Mouse (Mus musculus) brain, embryonic 14.5 days (tissue): Measurements from ENCODE around the gene Eif2d. TPM values are rescaled to one million over a fixed set of nuclear protein-coding genes. Genes with fewer than 3 reads are reported as not detected.

ENCODE experiments used
- DNase-seq: peaks from one replicate; pipeline ENCODE4 v3.0.0-alpha.2; 2011; ENCODE audit warnings: low read depth
- CTCF ChIP-seq: fragments of 200-500 bp; IDR thresholded peaks from 2 replicates; pipeline ENCODE4 v1.5.1; 2012; ENCODE audit warnings: inconsistent platforms, mild to moderate bottlenecking, moderate library complexity, borderline replicate concordance; ENCODE audit not compliant: insufficient read depth, insufficient read length; ENCODE audit errors: extremely low read depth
- POLR2A ChIP-seq: fragments of 200-500 bp; IDR thresholded peaks from 2 replicates; pipeline ENCODE4 v1.6.1; 2012; ENCODE audit warnings: mild to moderate bottlenecking, inconsistent platforms, borderline replicate concordance; ENCODE audit not compliant: poor library complexity, insufficient read depth, insufficient read length, severe bottlenecking; ENCODE audit errors: extremely low read depth
- polyA plus RNA-seq: library from polyadenylated mRNA; depleted of rRNA; stranded (reverse); fragments of >200 nt; gene quantifications from 2 replicates; pipeline ENCODE4 v1.2.3, GENCODE M21; 2012; rRNA removed

The Eif2d gene
- polyA plus RNA-seq, result 53.0 and 69.8 TPM in 2 replicates

- DNase-seq, result peak; percentile 95
- TF ChIP-seq CTCF (no peak), POLR2A (peak; percentile 51; the same call in 1 of the 2 replicates)
These were observed at the start of gene Eif2d for GRCm38 (mm10) chr1:131153018-131153629. TSS of gene Eif2d (plus strand) at chr1:131153181.

GRCm38 (mm10) chr1:131103776-131104424 is 49.1 kb upstream of the Eif2d start:
- TF ChIP-seq POLR2A (no peak), CTCF (no peak)
- DNase-seq, result no peak

GRCm38 (mm10) chr1:131107575-131108308 is 45.2 kb upstream of the Eif2d start:
- DNase-seq, result no peak
- TF ChIP-seq CTCF (no peak), POLR2A (no peak)

- no peak for DNase-seq
- no peak for TF ChIP-seq POLR2A
- TF ChIP-seq CTCF, result no peak
These were observed 42.4 kb upstream of the Eif2d start for GRCm38 (mm10) chr1:131110525-131111106.

- TF ChIP-seq CTCF (peak; percentile 5; the same call in 1 of the 2 replicates), POLR2A (no peak)
These were observed 40.4 kb upstream of the Eif2d start for GRCm38 (mm10) chr1:131112576-131112975.

GRCm38 (mm10) chr1:131115932-131116331 is 37.0 kb upstream of the Eif2d start:
- peak; percentile 91 for DNase-seq
- TF ChIP-seq CTCF (peak; percentile 83; the same call in 1 of the 2 replicates), POLR2A (no peak)

More at GRCm38 (mm10) chr1:131112576-131112975, 40.4 kb upstream of the Eif2d start:
- no peak for DNase-seq

GRCm38 (mm10) chr1:131116430-131117011 is 36.5 kb upstream of the Eif2d start:
- TF ChIP-seq POLR2A (no peak), CTCF (no peak)
- peak; percentile 88 for DNase-seq

GRCm38 (mm10) chr1:131118530-131118929 is 34.5 kb upstream of the Eif2d start:
- no peak for DNase-seq
- TF ChIP-seq CTCF, result no peak
- no peak for TF ChIP-seq POLR2A

- DNase-seq, result no peak
- peak; percentile 46; the same call in 1 of the 2 replicates for TF ChIP-seq CTCF
- no peak for TF ChIP-seq POLR2A
These were observed 34.0 kb upstream of the Eif2d start for GRCm38 (mm10) chr1:131119026-131119425.

- no peak for DNase-seq
- TF ChIP-seq POLR2A (no peak), CTCF (peak; percentile 31; the same call in 1 of the 2 replicates)
These were observed 31.0 kb upstream of the Eif2d start for GRCm38 (mm10) chr1:131121987-131122386.
